8 mouse cellular contexts compared by ENCODE assay signal in genomic region chr11:117134776-117135387, GRCm38 (mm10). TPM values are rescaled to one million over a fixed set of nuclear protein-coding genes. Genes with fewer than 3 reads are reported as not detected.
DNase-seq lines count a peak whose midpoint lies in the region; ATAC-seq and TF ChIP-seq lines count a peak whose summit lies in the region.

No protein-coding gene starts in this region.

- no peaks in the 10 kb centered on the region for H3K9me3 ChIP-seq in lung, embryonic 16.5 days (ENCODE audit: control insufficient read depth, low read length)
- H3K9me3 ChIP-seq in embryonic facial prominence, embryonic 14.5 days (ENCODE audit: control insufficient read depth, low read length), result no peaks in the 10 kb centered on the region

- peak overlapping the region; percentile 52 for H3K27ac ChIP-seq in lung, embryonic 16.5 days (ENCODE audit: low read length)
- peak overlapping the region; percentile 69; the same call in 1 of the 2 replicates for H3K27ac ChIP-seq in embryonic facial prominence, embryonic 14.5 days (replicated peaks; ENCODE audit: low read depth, low read length)
- 0 out of 2 replicates have a peak overlapping the region, but pooled peaks have one; percentile 3 for H3K27ac ChIP-seq in small intestine, adult 2 months (ENCODE audit: insufficient read depth, low read depth, low read length)

- TF ChIP-seq CTCF in lung, adult 2 months (IDR thresholded peaks at IDR 0.05; ENCODE audit: insufficient read depth, low read length), result no peak
- TF ChIP-seq CTCF in small intestine, adult 2 months (IDR thresholded peaks at IDR 0.05; ENCODE audit: extremely low read depth, insufficient read length, insufficient replicate concordance, low read depth, low read length), result no peak

- WGBS in lung, embryonic 16.5 days, result 59% methylated on average over 23 of the region's 23 CpGs
- WGBS in lung, adult 2 months, result 52% methylated on average over 23 of the region's 23 CpGs
- 72% methylated on average over 23 of the region's 23 CpGs for WGBS in embryonic facial prominence, embryonic 14.5 days
- 81% methylated on average over 23 of the region's 23 CpGs for WGBS in small intestine, adult 2 months

- H3K9ac ChIP-seq in lung, embryonic 16.5 days (ENCODE audit: low read length), result no peak overlapping the region; the same call in 1 of the 2 replicates
- H3K9ac ChIP-seq in embryonic facial prominence, embryonic 14.5 days (ENCODE audit: low read depth, low read length), result no peak overlapping the region

- peak; percentile 42; the same call in 1 of the 2 replicates for ATAC-seq in lung, embryonic 16.5 days (ENCODE audit: low read depth)
- no peak for ATAC-seq in embryonic facial prominence, embryonic 14.5 days (ENCODE audit: low read depth)

- H3K4me2 ChIP-seq in lung, embryonic 16.5 days (ENCODE audit: low read depth, low read length), result no peak overlapping the region; the same call in 1 of the 2 replicates
- peak overlapping the region; percentile 20; the same call in 1 of the 2 replicates for H3K4me2 ChIP-seq in embryonic facial prominence, embryonic 14.5 days (ENCODE audit: low read depth, low read length)

- no peak for TF ChIP-seq POLR2A in lung, adult 2 months (IDR thresholded peaks at IDR 0.05; ENCODE audit: borderline replicate concordance, extremely low read depth, low read depth, low read length)
- no peak for TF ChIP-seq POLR2A in small intestine, adult 2 months (IDR thresholded peaks at IDR 0.05; ENCODE audit: low read depth, low read length)

- H3K36me3 ChIP-seq in lung, embryonic 16.5 days (ENCODE audit: control insufficient read depth, insufficient read depth, low read length), result no peaks in the 10 kb centered on the region
- peaks cover 6% of the 10 kb centered on the region; the same call in 1 of the 2 replicates for H3K36me3 ChIP-seq in embryonic facial prominence, embryonic 14.5 days (ENCODE audit: control insufficient read depth, insufficient read depth, low read length)
- peaks cover 6% of the 10 kb centered on the region; the same call in 1 of the 2 replicates for H3K36me3 ChIP-seq in small intestine, adult 2 months (ENCODE audit: control insufficient read depth, insufficient read depth, low read length)

- peak; percentile 93 for DNase-seq in heart, adult 11 months
- DNase-seq in heart, adult 8-10 months (ENCODE audit: low spot score), result no peak
- no peak for DNase-seq in lung, adult 2 months
- DNase-seq in embryonic facial prominence, embryonic 14.5 days (ENCODE audit: low spot score), result no peak
- DNase-seq in urinary bladder, postnatal 25 days (ENCODE audit: low spot score), result no peak
- no peak for DNase-seq in cerebellum, postnatal 36 days

- no peak overlapping the region for H3K4me3 ChIP-seq in lung, embryonic 16.5 days (ENCODE audit: low read length)
- H3K4me3 ChIP-seq in lung, adult 2 months (replicated peaks; ENCODE audit: extremely low read depth, low read depth, low read length), result no peak overlapping the region
- no peak overlapping the region for H3K4me3 ChIP-seq in embryonic facial prominence, embryonic 14.5 days (ENCODE audit: low read depth, low read length)
- no peak overlapping the region for H3K4me3 ChIP-seq in small intestine, adult 2 months (ENCODE audit: low read depth, low read length)

- H3K4me1 ChIP-seq in lung, embryonic 16.5 days (replicated peaks; ENCODE audit: control insufficient read depth, insufficient read depth, low read length), result peaks cover 32% of the 10 kb centered on the region
- H3K4me1 ChIP-seq in lung, adult 2 months (ENCODE audit: control insufficient read depth, insufficient read depth, low read length), result peaks cover 38% of the 10 kb centered on the region
- peaks cover 32% of the 10 kb centered on the region for H3K4me1 ChIP-seq in embryonic facial prominence, embryonic 14.5 days (ENCODE audit: control insufficient read depth, insufficient read depth, low read length)
- peaks cover 32% of the 10 kb centered on the region for H3K4me1 ChIP-seq in small intestine, adult 2 months (ENCODE audit: control insufficient read depth, insufficient read depth, insufficient read length, low read length)

- H3K27me3 ChIP-seq in lung, embryonic 16.5 days (ENCODE audit: control insufficient read depth, insufficient read depth, low read depth, low read length), result no peaks in the 10 kb centered on the region
- H3K27me3 ChIP-seq in embryonic facial prominence, embryonic 14.5 days (replicated peaks; ENCODE audit: control insufficient read depth, insufficient read depth, low read length), result no peaks in the 10 kb centered on the region
- H3K27me3 ChIP-seq in small intestine, adult 2 months (ENCODE audit: control insufficient read depth, insufficient read depth, low read length), result no peaks in the 10 kb centered on the region

RNA-seq across cellular contexts. Expression of gene Sec14l1, which starts 19.9 kb away (rescaled TPM):
- 10 to 100 TPM; 61.1 to 74.3 (median 69.2) TPM for total RNA-seq in heart, adult 8-10 months (2022)
- 74.5 and 76.5 TPM in 2 replicates for polyA plus RNA-seq in lung, embryonic 16.5 days (2015; fragmentation: Nextera tagmentation; extraction: Ambion mirVana)
- polyA plus RNA-seq in lung, adult 2 months (2012; rRNA removed), result 123 and 133 TPM in 2 replicates
- polyA plus RNA-seq in embryonic facial prominence, embryonic 14.5 days (2014; fragmentation: Nextera tagmentation; extraction: Ambion mirVana), result 43.8 and 45.4 TPM in 2 replicates
- polyA plus RNA-seq in small intestine, adult 2 months (2012; rRNA removed), result 32.6 and 49.2 TPM in 2 replicates

Comparison
In these comparisons a context has a peak if more than half of its experiments do, and no peak if none do; other contexts are left out.
1. H3K27ac ChIP-seq: peak in every context shown above with its lines; median percentile 69 in embryonic facial prominence, embryonic 14.5 days; 52 in lung, embryonic 16.5 days; 3 in small intestine, adult 2 months.